Mouse (Mus musculus): ENCODE results near the gene Mettl21e. TPM values are rescaled to one million over a fixed set of nuclear protein-coding genes. Genes with fewer than 3 reads are reported as not detected.

Gene Mettl21e
- polyA plus RNA-seq (2014; fragmentation: Illumina TruSeq; extraction: RNeasy Lipid Tissue Mini Kit (QIAGEN cat#74804)): not detected

GRCm38 (mm10) chr1:44218876-44219275 lies at the start of gene Mettl21e:
TSS of gene Mettl21e (minus strand) at chr1:44218961.

Other genes starting within 250 kb of the Mettl21e start
- 4.0 TPM for gene Mettl21c, start 198.9 kb downstream of the Mettl21e start, polyA plus RNA-seq (2014; fragmentation: Illumina TruSeq; extraction: RNeasy Lipid Tissue Mini Kit (QIAGEN cat#74804))
- gene Gm8251, start 157.0 kb downstream of the Mettl21e start, polyA plus RNA-seq (2014; fragmentation: Illumina TruSeq; extraction: RNeasy Lipid Tissue Mini Kit (QIAGEN cat#74804)): 0.11 TPM
- 123 TPM for gene Tex30, start 116.5 kb downstream of the Mettl21e start, polyA plus RNA-seq (2014; fragmentation: Illumina TruSeq; extraction: RNeasy Lipid Tissue Mini Kit (QIAGEN cat#74804))
- gene Kdelc1, start 100.2 kb downstream of the Mettl21e start, polyA plus RNA-seq (2014; fragmentation: Illumina TruSeq; extraction: RNeasy Lipid Tissue Mini Kit (QIAGEN cat#74804)): 63.9 TPM
- 75.6 TPM for gene Bivm, start 100.0 kb downstream of the Mettl21e start, polyA plus RNA-seq (2014; fragmentation: Illumina TruSeq; extraction: RNeasy Lipid Tissue Mini Kit (QIAGEN cat#74804))
- gene Ercc5, start 71.2 kb downstream of the Mettl21e start, polyA plus RNA-seq (2014; fragmentation: Illumina TruSeq; extraction: RNeasy Lipid Tissue Mini Kit (QIAGEN cat#74804)): 37.3 TPM

Measured in ovary, adult 10 weeks (tissue).